9 mouse cellular contexts compared by ENCODE assay signal in the genomic region with DNA sequence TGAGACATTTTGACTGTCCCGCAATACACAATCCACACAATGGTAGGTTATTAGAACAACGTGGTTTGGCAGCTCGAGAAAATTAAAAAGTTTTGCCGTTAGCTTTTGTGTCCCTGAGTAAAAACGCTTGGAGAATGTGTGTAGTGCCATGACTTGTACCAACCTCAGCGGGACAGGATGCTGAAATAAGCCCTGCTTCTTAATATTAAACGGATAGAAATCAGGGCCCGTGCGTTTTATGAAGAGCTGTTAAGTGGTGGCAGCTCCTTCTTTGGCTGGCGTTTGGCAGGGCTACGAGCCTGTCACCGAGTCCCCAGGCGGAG. TPM values are rescaled to one million over a fixed set of nuclear protein-coding genes. Genes with fewer than 3 reads are reported as not detected.
DNase-seq lines count a peak whose midpoint lies in the region; ATAC-seq and TF ChIP-seq lines count a peak whose summit lies in the region.
"Had no signal": no experiment of that assay in that cellular context is flagged by ENCODE, and none has a peak within 500 bp of the region (broad histone marks: within the 10 kb centered on the region; RNA-seq: fewer than 3 reads in every experiment).

No protein-coding gene starts in this region.

- H3K27me3 ChIP-seq in forebrain, embryonic 11.5 days (ENCODE audit: control insufficient read depth, insufficient read depth, low read length), result no peaks in the 10 kb centered on the region
- peaks cover 25% of the 10 kb centered on the region for H3K27me3 ChIP-seq in limb, embryonic 12.5 days

- H3K4me3 ChIP-seq in lung, adult 2 months (replicated peaks; ENCODE audit: extremely low read depth, low read depth, low read length), result peak overlapping the region; percentile 54
- peak overlapping the region; percentile 20 for H3K4me3 ChIP-seq in forebrain, embryonic 11.5 days (ENCODE audit: low read depth, low read length)
- H3K4me3 ChIP-seq in limb, embryonic 12.5 days (replicated peaks), result peak overlapping the region; percentile 37
- peak overlapping the region; percentile 24 for H3K4me3 ChIP-seq in olfactory bulb, adult 2 months (ENCODE audit: insufficient read depth, low read depth, low read length)

- H3K36me3 ChIP-seq in forebrain, embryonic 11.5 days (ENCODE audit: control insufficient read depth, insufficient read depth, low read length), result no peaks in the 10 kb centered on the region
- no peaks in the 10 kb centered on the region for H3K36me3 ChIP-seq in limb, embryonic 12.5 days

- 14% methylated on average over 13 of the region's 13 CpGs for WGBS in lung, adult 2 months
- 25% methylated on average over 13 of the region's 13 CpGs for WGBS in forebrain, embryonic 11.5 days
- 16% methylated on average over 13 of the region's 13 CpGs for WGBS in limb, embryonic 12.5 days
- 16% methylated on average over 13 of the region's 13 CpGs for WGBS in olfactory bulb, adult 2 months

- no peak overlapping the region for H3K27ac ChIP-seq in forebrain, embryonic 11.5 days (ENCODE audit: low read depth, low read length)
- 0 out of 2 replicates have a peak overlapping the region, but pooled peaks have one; percentile 29 for H3K27ac ChIP-seq in limb, embryonic 12.5 days
- no peak overlapping the region for H3K27ac ChIP-seq in olfactory bulb, adult 2 months (ENCODE audit: insufficient read depth, low read depth, low read length)

- intact Hi-C loops in left cerebral cortex, postnatal 4 days (cut with DNase I), result loop anchor here (5.0 to 10.0 kb wide), 2 partner anchors 637 to 1690 kb away; no protein-coding TSS in a partner anchor

- H3K9me3 ChIP-seq in forebrain, embryonic 11.5 days (ENCODE audit: control insufficient read depth, low read length), result no peaks in the 10 kb centered on the region
- H3K9me3 ChIP-seq in limb, embryonic 12.5 days, result no peaks in the 10 kb centered on the region

- no peak overlapping the region; the same call in 1 of the 2 replicates for H3K9ac ChIP-seq in forebrain, embryonic 11.5 days (ENCODE audit: low read length)
- H3K9ac ChIP-seq in limb, embryonic 12.5 days (replicated peaks), result peak overlapping the region; percentile 48

- H3K4me1 ChIP-seq in lung, adult 2 months (ENCODE audit: control insufficient read depth, insufficient read depth, low read length), result peaks cover 2% of the 10 kb centered on the region; the same call in 1 of the 2 replicates
- H3K4me1 ChIP-seq in forebrain, embryonic 11.5 days (replicated peaks; ENCODE audit: control insufficient read depth, insufficient read depth, low read length), result no peaks in the 10 kb centered on the region; the same call in 1 of the 2 replicates
- peaks cover 12% of the 10 kb centered on the region for H3K4me1 ChIP-seq in limb, embryonic 12.5 days (replicated peaks)
- H3K4me1 ChIP-seq in olfactory bulb, adult 2 months (ENCODE audit: control insufficient read depth, insufficient read depth, low read length), result peaks cover 7% of the 10 kb centered on the region

- no peak for DNase-seq in lung, adult 2 months
- no peak for DNase-seq in lung, postnatal 10 days
- no peak for DNase-seq in forebrain, embryonic 11.5 days (ENCODE audit: low spot score)
- no peak for DNase-seq in cerebellum, postnatal 10 days
- DNase-seq in layer of hippocampus, postnatal 14 days (ENCODE audit: low spot score in 2 of 2), result no peak
- no peak for DNase-seq in left cerebral cortex, postnatal 4 days
- DNase-seq: thymus, postnatal 14 days had no signal

- peak overlapping the region; percentile 58 for H3K4me2 ChIP-seq in forebrain, embryonic 11.5 days (ENCODE audit: low read depth, low read length, severe bottlenecking)
- H3K4me2 ChIP-seq in limb, embryonic 12.5 days, result peak overlapping the region; percentile 73

- no peak for ATAC-seq in forebrain, embryonic 11.5 days (replicated peaks; ENCODE audit: low FRiP score)
- no peak for ATAC-seq in limb, embryonic 12.5 days (ENCODE audit: insufficient number of reproducible peaks, insufficient read depth, low FRiP score, low TSS enrichment, low read depth)

- TF ChIP-seq CTCF in lung, adult 2 months (IDR thresholded peaks at IDR 0.05; ENCODE audit: insufficient read depth, low read length), result no peak
- TF ChIP-seq CTCF in olfactory bulb, adult 2 months (IDR thresholded peaks at IDR 0.05; ENCODE audit: insufficient read depth, low read depth, low read length), result no peak

- no peak for TF ChIP-seq POLR2A in lung, adult 2 months (IDR thresholded peaks at IDR 0.05; ENCODE audit: borderline replicate concordance, extremely low read depth, low read depth, low read length)
- TF ChIP-seq POLR2A in olfactory bulb, adult 2 months (IDR thresholded peaks at IDR 0.05; ENCODE audit: insufficient read depth, low read depth, low read length), result no peak

RNA-seq across cellular contexts. Expression of gene Gm5447, which starts 11.2 kb away (rescaled TPM):
- polyA plus RNA-seq in lung, adult 2 months (2012; rRNA removed), result not detected in 2 replicates
- polyA plus RNA-seq in forebrain, embryonic 11.5 days (2014; fragmentation: Nextera tagmentation; extraction: Ambion mirVana), result not detected in 2 replicates
- polyA plus RNA-seq in limb, embryonic 12.5 days (2016; fragmentation: Nextera tagmentation; extraction: Ambion mirVana), result 0.12 and 0.30 TPM in 2 replicates
- not detected in 2 replicates for polyA plus RNA-seq in olfactory bulb, adult 2 months (2012; ENCODE audit: insufficient read depth, insufficient read length, low replicate concordance, missing spikeins)
- total RNA-seq in layer of hippocampus, postnatal 14 days (2021), result under 1 TPM in 1 of 2 experiments, not detected in 1; 0.18 TPM
- total RNA-seq in left cerebral cortex, postnatal 4 days (2021), result under 1 TPM; 0.20 to 0.28 TPM

RNA-seq across cellular contexts. Expression of gene Exoc2, which starts 11.3 kb away (rescaled TPM):
- 9.8 and 12.4 TPM in 2 replicates for polyA plus RNA-seq in lung, adult 2 months (2012; rRNA removed)
- polyA plus RNA-seq in forebrain, embryonic 11.5 days (2014; fragmentation: Nextera tagmentation; extraction: Ambion mirVana), result 37.9 and 38.9 TPM in 2 replicates
- polyA plus RNA-seq in limb, embryonic 12.5 days (2016; fragmentation: Nextera tagmentation; extraction: Ambion mirVana), result 37.0 and 38.1 TPM in 2 replicates
- not detected in 2 replicates for polyA plus RNA-seq in olfactory bulb, adult 2 months (2012; ENCODE audit: insufficient read depth, insufficient read length, low replicate concordance, missing spikeins)
- 10 to 100 TPM; 40.5 to 40.9 TPM for total RNA-seq in layer of hippocampus, postnatal 14 days (2021)
- 10 to 100 TPM; 62.9 to 66.2 TPM for total RNA-seq in left cerebral cortex, postnatal 4 days (2021)

RNA-seq across cellular contexts. Expression of gene Hus1b, which starts 37.7 kb away (rescaled TPM):
- 0.09 and 0.22 TPM in 2 replicates for polyA plus RNA-seq in lung, adult 2 months (2012; rRNA removed)
- polyA plus RNA-seq in forebrain, embryonic 11.5 days (2014; fragmentation: Nextera tagmentation; extraction: Ambion mirVana), result not detected in 2 replicates
- polyA plus RNA-seq in limb, embryonic 12.5 days (2016; fragmentation: Nextera tagmentation; extraction: Ambion mirVana), result not detected in 2 replicates
- not detected in 2 replicates for polyA plus RNA-seq in olfactory bulb, adult 2 months (2012; ENCODE audit: insufficient read depth, insufficient read length, low replicate concordance, missing spikeins)
- total RNA-seq in layer of hippocampus, postnatal 14 days (2021), result under 1 TPM; 0.43 to 0.55 TPM
- 1 to 10 TPM; 1.0 to 1.2 TPM for total RNA-seq in left cerebral cortex, postnatal 4 days (2021)
